Mouse (Mus musculus): Measurements from ENCODE around the gene Krt76.

DNA sequence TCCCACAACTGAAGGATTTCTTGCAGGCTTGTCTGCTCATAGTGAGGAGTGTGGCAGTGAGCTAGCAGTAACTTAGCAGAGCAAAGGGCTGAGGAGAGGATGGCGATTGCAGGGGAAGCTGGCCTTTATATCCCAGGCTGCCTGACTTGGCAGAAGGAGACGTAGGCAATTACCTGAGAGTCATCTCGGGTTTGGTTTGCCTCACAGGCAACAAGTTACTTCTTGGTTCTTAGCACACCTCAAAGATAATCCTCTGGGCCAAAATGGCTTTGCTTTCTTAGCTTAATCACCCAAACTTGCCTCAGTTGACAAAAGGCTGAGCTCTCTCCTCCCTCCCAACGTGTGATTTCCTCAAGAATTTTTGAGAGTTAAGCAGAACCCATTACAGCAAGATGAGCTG is at the start of gene Krt76:
- TF ChIP-seq CTCF (IDR thresholded peaks at IDR 0.05; ENCODE audit: borderline replicate concordance, control insufficient read depth, extremely low read depth, insufficient read depth, low read length, poor library complexity) (no peak), POLR2A (IDR thresholded peaks at IDR 0.05; ENCODE audit: control insufficient read depth, extremely low read depth, insufficient read depth, low read length, poor library complexity) (no peak)
